Mouse (Mus musculus): Measurements from ENCODE around the gene Prmt7. TPM values are rescaled to one million over a fixed set of nuclear protein-coding genes. Genes with fewer than 3 reads are reported as not detected.
A peak's percentile ranks its signal among the peaks of the same experiment; 100 is the strongest.

The Prmt7 gene
- polyA plus RNA-seq, 1 experiment = 44.9 TPM

DNA sequence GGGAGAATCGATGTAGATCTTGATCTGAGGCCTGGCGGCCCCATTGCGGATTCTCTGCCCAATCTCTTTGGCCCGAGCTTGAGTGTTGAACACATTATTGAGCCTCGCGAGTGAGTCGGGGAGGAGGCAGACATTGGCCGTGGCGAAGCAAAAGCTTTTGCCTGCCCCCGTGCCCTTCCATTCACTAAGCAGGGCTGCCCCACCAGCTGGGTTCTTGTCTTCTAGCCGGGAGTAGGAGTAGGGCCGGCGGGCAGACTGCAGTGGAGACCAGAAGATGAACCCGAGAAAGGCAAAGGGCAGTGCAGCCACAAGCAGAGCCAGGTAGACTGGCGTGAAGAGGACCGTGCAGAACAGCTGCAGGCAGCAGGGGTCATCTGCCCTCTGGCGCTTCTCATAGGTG lies 54.7 kb downstream of the Prmt7 start:
- no peak for DNase-seq (ENCODE audit: low read depth)
- TF ChIP-seq CTCF (IDR thresholded peaks at IDR 0.05; ENCODE audit: borderline replicate concordance, extremely low read depth, insufficient read depth, insufficient read length) = no peak
- no peak for TF ChIP-seq POLR2A (IDR thresholded peaks at IDR 0.05; ENCODE audit: borderline replicate concordance, extremely low read depth, insufficient read depth, insufficient read length, poor library complexity, severe bottlenecking)

- DNase-seq (ENCODE audit: low read depth) = peak; percentile 70
- TF ChIP-seq POLR2A (IDR thresholded peaks at IDR 0.05; ENCODE audit: borderline replicate concordance, extremely low read depth, insufficient read depth, insufficient read length, poor library complexity, severe bottlenecking) (no peak), CTCF (IDR thresholded peaks at IDR 0.05; ENCODE audit: borderline replicate concordance, extremely low read depth, insufficient read depth, insufficient read length) (no peak)
Observed at GRCm38 (mm10) chr8:106268710-106269346, 58.1 kb downstream of the Prmt7 start.

- no peak for TF ChIP-seq CTCF (IDR thresholded peaks at IDR 0.05; ENCODE audit: borderline replicate concordance, extremely low read depth, insufficient read depth, insufficient read length)
- TF ChIP-seq POLR2A (IDR thresholded peaks at IDR 0.05; ENCODE audit: borderline replicate concordance, extremely low read depth, insufficient read depth, insufficient read length, poor library complexity, severe bottlenecking) = no peak
- peak; percentile 92 for DNase-seq (ENCODE audit: low read depth)
Observed at GRCm38 (mm10) chr8:106270804-106271203, 60.1 kb downstream of the Prmt7 start.

DNA sequence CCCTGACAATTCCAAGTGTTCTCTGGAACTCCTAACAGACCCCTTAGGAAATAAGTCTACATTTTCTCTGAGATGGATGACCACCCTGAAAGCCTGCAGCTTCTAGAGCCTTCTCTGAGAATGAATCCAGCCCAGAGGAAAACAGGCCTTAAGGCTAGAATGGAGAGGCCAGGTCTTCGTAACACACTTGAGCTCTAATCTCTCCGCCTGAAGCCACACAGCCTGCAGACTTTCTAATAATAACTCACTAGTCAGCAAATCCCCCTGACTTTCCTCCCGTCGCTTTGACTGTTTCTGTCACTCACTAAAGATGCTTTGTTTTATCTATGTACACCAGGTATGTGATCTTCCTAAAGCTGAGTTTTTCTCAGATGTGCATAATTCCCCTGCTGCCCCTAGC lies 60.6 kb downstream of the Prmt7 start:
- TF ChIP-seq POLR2A (IDR thresholded peaks at IDR 0.05; ENCODE audit: borderline replicate concordance, extremely low read depth, insufficient read depth, insufficient read length, poor library complexity, severe bottlenecking) (no peak), CTCF (IDR thresholded peaks at IDR 0.05; ENCODE audit: borderline replicate concordance, extremely low read depth, insufficient read depth, insufficient read length) (no peak)
- no peak for DNase-seq (ENCODE audit: low read depth)

DNA sequence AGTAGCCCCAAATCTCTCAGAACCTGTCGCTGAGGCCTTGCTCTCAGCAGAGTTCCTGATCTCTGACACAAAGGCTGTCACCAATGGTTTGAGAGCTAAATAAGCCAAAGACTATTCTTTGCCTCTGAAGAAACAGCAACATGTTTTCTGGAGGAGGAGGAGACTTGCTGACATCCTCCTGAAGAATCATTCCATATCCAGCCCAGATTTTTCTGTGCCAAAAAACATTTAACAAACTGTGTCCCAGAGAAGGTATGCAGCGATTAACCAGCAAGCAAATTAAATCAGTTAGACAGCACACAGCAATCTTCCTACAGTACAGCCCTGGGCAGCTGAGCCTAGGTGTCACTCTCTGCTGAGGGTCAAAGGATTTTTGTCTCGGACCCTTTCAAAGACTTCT lies 62.7 kb downstream of the Prmt7 start:
- no peak for DNase-seq (ENCODE audit: low read depth)
- TF ChIP-seq CTCF (IDR thresholded peaks at IDR 0.05; ENCODE audit: borderline replicate concordance, extremely low read depth, insufficient read depth, insufficient read length) (no peak), POLR2A (IDR thresholded peaks at IDR 0.05; ENCODE audit: borderline replicate concordance, extremely low read depth, insufficient read depth, insufficient read length, poor library complexity, severe bottlenecking) (no peak)

DNA sequence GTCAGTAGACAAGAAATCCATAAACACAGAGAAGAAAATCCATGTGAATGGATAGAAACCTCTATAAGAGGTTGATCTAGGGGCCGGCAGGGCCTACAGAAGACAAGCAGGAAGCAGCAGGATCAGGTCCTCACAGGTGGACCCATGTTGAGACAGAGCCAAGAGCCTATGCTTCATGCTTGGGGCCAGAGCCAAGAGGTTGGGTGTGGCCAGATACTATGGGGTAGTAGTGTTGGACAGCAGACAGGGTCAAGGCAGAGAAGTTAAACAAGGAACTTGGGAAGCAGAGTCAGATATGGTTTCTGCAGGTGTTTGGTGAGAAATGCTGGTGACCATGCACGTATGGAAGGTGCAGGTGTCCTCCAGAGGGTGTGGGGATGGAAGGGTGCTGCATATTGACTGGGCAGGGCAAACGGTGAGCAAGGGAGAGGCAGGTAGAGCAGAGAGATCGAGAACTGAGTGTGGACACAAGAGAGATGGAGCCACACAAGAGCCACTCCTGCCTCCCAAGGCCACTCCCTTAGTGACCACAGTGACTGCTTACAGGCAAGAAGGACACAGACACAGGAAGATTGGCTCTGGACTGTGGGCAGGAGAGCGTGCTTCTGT lies 66.1 kb downstream of the Prmt7 start:
- TF ChIP-seq CTCF (IDR thresholded peaks at IDR 0.05; ENCODE audit: borderline replicate concordance, extremely low read depth, insufficient read depth, insufficient read length) (no peak), POLR2A (IDR thresholded peaks at IDR 0.05; ENCODE audit: borderline replicate concordance, extremely low read depth, insufficient read depth, insufficient read length, poor library complexity, severe bottlenecking) (no peak)

GRCm38 (mm10) chr8:106278367-106279042 lies 67.8 kb downstream of the Prmt7 start:
- no peak for DNase-seq (ENCODE audit: low read depth)
- TF ChIP-seq CTCF (IDR thresholded peaks at IDR 0.05; ENCODE audit: borderline replicate concordance, extremely low read depth, insufficient read depth, insufficient read length) = no peak
- no peak for TF ChIP-seq POLR2A (IDR thresholded peaks at IDR 0.05; ENCODE audit: borderline replicate concordance, extremely low read depth, insufficient read depth, insufficient read length, poor library complexity, severe bottlenecking)

More for the DNA sequence above, 66.1 kb downstream of the Prmt7 start:
- no peak for DNase-seq (ENCODE audit: low read depth)

- TF ChIP-seq POLR2A (IDR thresholded peaks at IDR 0.05; ENCODE audit: borderline replicate concordance, extremely low read depth, insufficient read depth, insufficient read length, poor library complexity, severe bottlenecking) = no peak
- TF ChIP-seq CTCF (IDR thresholded peaks at IDR 0.05; ENCODE audit: borderline replicate concordance, extremely low read depth, insufficient read depth, insufficient read length) = no peak
- DNase-seq (ENCODE audit: low read depth) = no peak
Observed at GRCm38 (mm10) chr8:106280154-106280553, 69.4 kb downstream of the Prmt7 start.

DNA sequence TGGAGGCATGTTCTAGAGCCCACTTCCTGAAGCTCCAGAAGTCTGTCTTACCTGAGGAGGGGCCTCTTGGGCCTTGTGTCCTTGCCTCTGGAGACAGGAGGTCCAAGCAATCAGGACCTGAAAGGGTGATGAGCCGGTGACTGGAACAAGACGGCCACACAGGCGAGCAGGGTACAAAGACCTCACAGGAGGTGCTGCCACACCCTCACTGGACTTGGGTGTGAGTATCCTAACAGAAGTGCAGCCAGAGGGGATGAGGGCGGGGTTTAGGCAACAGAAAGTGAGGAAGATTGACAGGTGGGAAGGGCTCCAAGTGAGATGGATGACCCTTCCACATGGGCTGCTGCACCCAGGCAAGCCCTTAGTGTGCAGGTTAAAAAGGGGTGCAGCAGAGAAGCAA lies 70.1 kb downstream of the Prmt7 start:
- TF ChIP-seq POLR2A (IDR thresholded peaks at IDR 0.05; ENCODE audit: borderline replicate concordance, extremely low read depth, insufficient read depth, insufficient read length, poor library complexity, severe bottlenecking) = no peak
- no peak for TF ChIP-seq CTCF (IDR thresholded peaks at IDR 0.05; ENCODE audit: borderline replicate concordance, extremely low read depth, insufficient read depth, insufficient read length)
- no peak for DNase-seq (ENCODE audit: low read depth)

GRCm38 (mm10) chr8:106287445-106287844 lies 76.7 kb downstream of the Prmt7 start:
- DNase-seq (ENCODE audit: low read depth) = no peak
- TF ChIP-seq CTCF (IDR thresholded peaks at IDR 0.05; ENCODE audit: borderline replicate concordance, extremely low read depth, insufficient read depth, insufficient read length) (no peak), POLR2A (IDR thresholded peaks at IDR 0.05; ENCODE audit: borderline replicate concordance, extremely low read depth, insufficient read depth, insufficient read length, poor library complexity, severe bottlenecking) (no peak)

DNA sequence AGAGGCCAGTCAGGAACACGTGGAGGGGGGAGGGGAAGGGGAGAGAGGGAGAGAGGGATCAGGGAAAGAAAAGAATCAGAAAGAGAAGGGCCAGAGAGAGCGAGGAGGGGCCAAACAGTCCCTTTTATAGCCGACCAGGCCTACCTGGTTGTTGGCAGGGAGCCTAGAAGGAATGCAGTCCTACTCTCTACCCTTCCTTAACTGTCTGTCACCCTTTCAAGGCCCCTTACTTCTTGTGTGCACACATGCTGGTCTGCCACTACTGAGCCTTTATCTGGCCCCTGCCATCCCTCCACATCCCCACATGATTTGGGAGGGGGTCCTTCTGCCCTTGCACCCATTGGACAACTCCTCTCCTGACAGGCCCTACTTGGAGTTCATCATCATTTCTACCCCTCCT lies 78.0 kb downstream of the Prmt7 start:
- no peak for DNase-seq (ENCODE audit: low read depth)
- TF ChIP-seq POLR2A (IDR thresholded peaks at IDR 0.05; ENCODE audit: borderline replicate concordance, extremely low read depth, insufficient read depth, insufficient read length, poor library complexity, severe bottlenecking) (no peak), CTCF (IDR thresholded peaks at IDR 0.05; ENCODE audit: borderline replicate concordance, extremely low read depth, insufficient read depth, insufficient read length) (no peak)
